Mouse (Mus musculus) testis, postnatal 10 days (tissue): Measurements from ENCODE around the gene Pex14.

Source experiments
- DNase-seq: peaks from one replicate; pipeline ENCODE4 v3.0.0; 2021; ENCODE audit warnings: low spot score

Pex14 gene

DNA sequence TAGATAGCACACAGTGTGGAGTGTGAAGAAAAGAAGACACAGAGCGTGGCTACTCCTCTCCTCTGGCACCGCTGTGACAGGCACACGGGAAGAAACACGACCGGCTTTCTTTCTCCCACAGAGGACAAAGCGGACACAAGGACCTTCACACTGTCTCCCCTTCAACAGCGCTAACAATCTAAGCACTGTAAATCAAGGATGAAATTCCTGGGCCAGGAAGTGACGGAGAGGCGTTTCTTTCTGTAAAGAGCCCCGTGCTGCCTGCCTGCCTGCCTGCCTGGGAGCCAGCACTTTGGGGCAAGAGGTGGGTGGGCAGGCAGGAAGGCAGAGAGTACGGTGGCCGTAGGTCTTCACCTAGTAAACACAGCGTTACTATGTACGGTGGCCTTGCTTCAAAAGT lies 42.2 kb downstream of the Pex14 start:
- DNase-seq = no peak

- DNase-seq = no peak
Observed at GRCm38 (mm10) chr4:149056957-149057356, 42.7 kb downstream of the Pex14 start.

- DNase-seq = no peak
Observed at GRCm38 (mm10) chr4:149055847-149056246, 43.8 kb downstream of the Pex14 start.

GRCm38 (mm10) chr4:149049351-149050159 lies 50.1 kb downstream of the Pex14 start:
- no peak for DNase-seq

DNA sequence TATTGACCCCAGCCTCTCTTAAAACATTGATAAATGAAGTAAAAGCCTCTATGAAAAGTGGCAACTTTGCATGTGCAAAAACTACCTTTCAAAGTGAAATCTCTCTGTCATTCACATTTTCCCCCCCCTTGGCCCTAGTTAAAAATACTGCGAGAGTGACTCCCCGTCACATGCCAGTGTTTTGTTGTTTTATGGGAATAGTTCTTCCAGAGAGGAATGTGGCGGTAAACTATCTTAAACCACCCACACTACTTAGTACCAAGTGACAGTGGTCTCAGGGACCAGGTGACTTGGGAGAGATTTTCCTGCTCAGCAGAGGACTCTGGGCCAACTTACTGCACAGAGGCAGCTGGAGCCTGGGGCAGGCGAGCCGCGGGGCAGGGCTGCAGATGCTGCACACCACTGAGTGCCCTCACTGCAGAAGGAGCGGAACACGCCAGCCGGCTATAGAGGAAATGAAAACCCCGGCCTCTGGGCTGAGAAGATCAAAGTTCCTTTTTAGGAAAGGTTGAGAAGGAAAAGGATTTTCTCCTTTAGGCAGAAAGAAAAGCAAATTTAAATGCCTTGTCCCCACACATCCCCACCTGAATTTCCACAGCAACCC lies 50.9 kb downstream of the Pex14 start:
- DNase-seq = no peak

DNA sequence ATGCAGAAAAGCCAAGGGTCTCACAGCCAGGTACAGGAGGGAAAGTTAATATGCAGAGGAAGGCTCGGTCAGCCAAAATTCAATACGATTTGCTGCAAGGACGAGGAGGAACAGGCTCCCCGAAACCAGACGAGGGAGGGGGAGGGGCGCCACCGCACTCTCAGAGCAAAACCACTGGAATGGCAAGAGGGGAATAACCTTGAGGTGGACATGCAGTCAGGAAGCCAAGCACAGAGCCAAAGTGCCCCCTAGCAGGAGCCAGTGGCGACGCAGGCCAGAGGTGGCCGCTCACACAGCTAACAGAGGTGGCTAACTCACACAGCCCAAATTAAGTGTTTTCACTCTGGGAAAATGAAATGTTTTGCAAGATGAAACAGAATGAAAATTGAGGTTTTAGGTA lies 52.3 kb downstream of the Pex14 start:
- DNase-seq = peak; percentile 85

GRCm38 (mm10) chr4:149045885-149046284 lies 53.8 kb downstream of the Pex14 start:
- no peak for DNase-seq

DNA sequence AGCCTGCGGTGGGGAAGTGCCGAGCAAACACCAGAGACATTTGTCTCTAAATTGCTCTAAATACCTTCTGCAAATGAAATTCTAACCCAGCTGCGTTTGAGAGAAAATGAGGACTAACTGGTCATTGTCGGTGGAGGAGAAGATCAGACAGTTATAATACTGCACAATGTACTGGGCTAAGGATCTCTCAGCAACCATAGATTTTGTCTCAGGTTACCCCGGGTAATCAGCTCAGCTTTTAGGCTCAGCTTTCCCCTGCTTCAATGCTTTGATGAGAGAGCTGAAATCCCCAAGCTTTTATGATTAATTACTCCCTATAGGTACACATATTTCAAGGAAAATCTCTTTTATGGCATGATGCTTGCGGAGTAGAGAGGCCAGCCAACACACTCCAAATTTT lies 59.4 kb downstream of the Pex14 start:
- DNase-seq = no peak

DNA sequence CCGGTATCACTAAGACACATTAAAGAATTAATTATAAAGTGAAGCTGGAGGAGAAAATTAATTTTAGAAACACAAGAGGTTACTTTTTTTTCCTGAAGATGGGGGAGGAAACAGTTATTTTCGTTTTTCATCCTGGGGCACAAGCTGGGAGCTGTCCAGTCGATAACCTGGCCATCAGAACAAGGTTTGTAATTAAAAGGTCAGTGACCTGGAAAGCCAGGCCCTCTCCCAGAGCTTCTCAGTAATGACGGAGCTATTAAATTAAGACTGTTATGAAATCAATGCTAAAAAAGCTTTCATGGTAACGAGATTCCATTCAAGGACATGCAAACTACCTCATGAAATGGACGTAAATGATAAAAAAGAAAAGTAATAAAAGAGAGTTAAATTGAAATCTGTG lies 62.0 kb downstream of the Pex14 start:
- no peak for DNase-seq

GRCm38 (mm10) chr4:149036592-149036991 lies 63.1 kb downstream of the Pex14 start:
- no peak for DNase-seq

GRCm38 (mm10) chr4:149031507-149031906 lies 68.2 kb downstream of the Pex14 start:
- no peak for DNase-seq

GRCm38 (mm10) chr4:149027571-149027970 lies 72.1 kb downstream of the Pex14 start:
- no peak for DNase-seq

GRCm38 (mm10) chr4:149025242-149025641 lies 74.4 kb downstream of the Pex14 start:
- no peak for DNase-seq

DNA sequence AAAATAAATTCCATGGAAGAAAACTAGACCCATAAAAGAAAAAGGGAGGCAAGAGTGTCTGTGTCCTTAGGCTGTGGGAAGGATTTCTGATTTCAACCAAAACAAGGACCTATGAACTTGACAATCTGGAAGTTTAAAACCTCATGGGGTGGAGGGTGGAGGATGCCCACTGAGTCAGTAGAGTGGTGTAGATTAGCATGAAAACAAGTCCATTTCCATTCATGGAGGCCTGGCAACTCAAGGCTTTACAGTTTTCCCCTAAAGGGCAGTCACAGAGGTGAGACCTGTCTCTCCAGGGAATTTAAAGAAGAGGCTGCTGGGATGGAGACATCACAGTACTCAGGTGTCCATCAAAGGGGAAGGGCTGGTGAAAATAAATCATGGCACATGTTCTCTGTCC lies 78.7 kb downstream of the Pex14 start:
- DNase-seq = no peak

GRCm38 (mm10) chr4:149019456-149019855 lies 80.2 kb downstream of the Pex14 start:
- DNase-seq = no peak

GRCm38 (mm10) chr4:149006756-149007155 lies 92.9 kb downstream of the Pex14 start:
- DNase-seq = no peak

GRCm38 (mm10) chr4:149006107-149006506 lies 93.6 kb downstream of the Pex14 start:
- DNase-seq = no peak

DNA sequence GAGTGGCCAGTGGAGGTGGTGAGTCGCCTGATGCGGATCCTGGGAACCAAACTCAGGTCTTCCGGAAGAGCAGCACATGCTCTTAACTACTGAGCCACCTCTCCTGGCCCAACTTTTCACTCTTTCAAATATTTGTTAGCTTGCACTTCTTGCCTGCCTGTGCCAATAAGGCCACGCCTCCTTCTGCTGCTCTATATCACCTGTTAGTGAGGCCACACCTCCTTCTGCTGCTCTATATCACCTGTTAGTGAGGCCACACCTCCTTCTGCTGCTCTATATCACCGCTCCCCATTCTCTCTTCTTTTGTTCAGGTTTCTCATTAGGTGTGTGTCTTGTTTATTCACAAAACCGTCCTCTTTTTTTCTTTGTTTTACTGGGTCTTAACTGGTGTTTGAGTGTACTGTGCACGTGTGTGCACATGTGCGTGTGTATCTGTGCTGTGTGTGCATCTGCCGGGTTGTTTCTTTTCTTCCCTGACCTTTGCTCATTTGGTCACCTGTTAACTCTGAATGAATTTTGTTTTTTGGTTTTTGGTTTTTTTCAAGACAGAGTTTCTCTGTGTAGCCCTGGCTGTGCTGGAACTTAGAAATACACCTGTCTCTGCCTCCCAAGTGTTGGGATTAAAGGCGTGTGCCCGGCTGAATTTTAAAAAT lies 97.1 kb downstream of the Pex14 start:
- no peak for DNase-seq

DNA sequence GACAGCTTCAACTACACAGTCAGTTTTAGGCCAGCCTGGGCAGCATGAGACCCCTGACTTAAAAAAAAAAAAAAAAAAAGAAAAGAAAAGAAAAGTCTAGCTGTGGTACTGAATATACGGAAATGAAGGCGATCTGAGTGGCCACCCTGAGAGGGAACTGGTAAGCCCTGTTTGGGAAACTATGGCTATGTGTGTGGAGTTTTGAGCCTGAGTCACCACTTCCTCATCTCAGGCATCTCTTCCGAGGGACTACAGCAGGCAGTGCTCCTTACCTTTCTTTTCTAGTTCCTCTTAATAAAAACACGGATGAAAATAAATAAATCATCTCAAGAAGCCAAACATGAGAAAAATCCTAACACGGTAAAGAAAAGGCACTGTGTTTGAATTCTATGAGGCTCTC lies 98.2 kb downstream of the Pex14 start:
- no peak for DNase-seq

DNA sequence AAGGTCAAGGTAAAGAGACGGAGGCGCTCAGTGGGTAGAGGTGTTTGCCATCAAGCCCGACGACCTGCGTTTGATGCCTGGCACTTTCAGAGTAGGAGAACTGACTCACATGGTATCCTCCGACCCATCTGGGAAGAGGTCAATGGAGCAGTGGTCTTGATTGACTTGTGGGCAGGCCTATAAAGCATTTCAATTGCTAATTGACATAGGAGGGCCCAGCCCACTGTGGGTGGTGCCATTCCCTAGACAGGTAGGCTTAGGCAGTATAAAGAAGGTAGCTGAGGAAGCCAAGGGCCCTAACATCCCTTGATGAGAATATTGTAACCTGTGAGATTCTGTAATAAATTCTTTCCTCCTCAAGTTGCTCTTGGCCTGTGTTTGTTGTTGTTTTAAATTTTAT lies 98.9 kb downstream of the Pex14 start:
- DNase-seq = no peak

GRCm38 (mm10) chr4:148993948-148994347 lies 105.7 kb downstream of the Pex14 start:
- DNase-seq = no peak

- DNase-seq = no peak
Observed at GRCm38 (mm10) chr4:148990038-148990437, 109.6 kb downstream of the Pex14 start.
